Mouse (Mus musculus) embryo, embryonic 10.5 days (tissue): Measurements from ENCODE around the gene Meis1.
A peak's percentile ranks its signal among the peaks of the same experiment; 100 is the strongest.

Experiments
- DNase-seq: peaks from one replicate; pipeline ENCODE4 v3.0.0-alpha.2; 2015; ENCODE audit warnings: low spot score

The Meis1 gene

GRCm38 (mm10) chr11:18875911-18876885 lies 142.6 kb downstream of the Meis1 start:
- peak; percentile 56 for DNase-seq

- peak; percentile 60 for DNase-seq
These were observed 143.5 kb downstream of the Meis1 start for GRCm38 (mm10) chr11:18875001-18875902.

GRCm38 (mm10) chr11:18874278-18875000 lies 144.3 kb downstream of the Meis1 start:
- DNase-seq, result peak; percentile 84

GRCm38 (mm10) chr11:18873451-18874277 lies 145.1 kb downstream of the Meis1 start:
- DNase-seq, result peak; percentile 68

GRCm38 (mm10) chr11:18872793-18873192 lies 146.0 kb downstream of the Meis1 start:
- peak; percentile 29 for DNase-seq

- peak; percentile 49 for DNase-seq
These were observed 146.6 kb downstream of the Meis1 start for GRCm38 (mm10) chr11:18872118-18872751.

GRCm38 (mm10) chr11:18871170-18872081 lies 147.4 kb downstream of the Meis1 start:
- DNase-seq, result peak; percentile 66

GRCm38 (mm10) chr11:18870121-18870931 lies 148.5 kb downstream of the Meis1 start:
- peak; percentile 58 for DNase-seq

GRCm38 (mm10) chr11:18869429-18869969 lies 149.3 kb downstream of the Meis1 start:
- peak; percentile 38 for DNase-seq

GRCm38 (mm10) chr11:18867665-18868064 lies 151.1 kb downstream of the Meis1 start:
- peak; percentile 31 for DNase-seq

GRCm38 (mm10) chr11:18866198-18866836 lies 152.5 kb downstream of the Meis1 start:
- peak; percentile 28 for DNase-seq

- no peak for DNase-seq
These were observed 168.0 kb downstream of the Meis1 start for GRCm38 (mm10) chr11:18850772-18851171.

GRCm38 (mm10) chr11:18847650-18848049 lies 171.1 kb downstream of the Meis1 start:
- DNase-seq, result no peak

- DNase-seq, result no peak
These were observed 172.3 kb downstream of the Meis1 start for GRCm38 (mm10) chr11:18846472-18846871.

- no peak for DNase-seq
These were observed 172.9 kb downstream of the Meis1 start for GRCm38 (mm10) chr11:18845900-18846299.

- DNase-seq, result no peak
These were observed 173.3 kb downstream of the Meis1 start for GRCm38 (mm10) chr11:18845466-18845865.

GRCm38 (mm10) chr11:18830087-18830486 lies 188.7 kb downstream of the Meis1 start:
- DNase-seq, result no peak
